7 mouse cellular contexts compared by ENCODE assay signal in genomic region chr7:80647437-80647871, GRCm38 (mm10). TPM values are rescaled to one million over a fixed set of nuclear protein-coding genes. Genes with fewer than 3 reads are reported as not detected.
DNase-seq lines count a peak whose midpoint lies in the region; ATAC-seq and TF ChIP-seq lines count a peak whose summit lies in the region.

No protein-coding gene starts in this region.

- WGBS in bone marrow, adult 2 months, result 5% methylated on average over 7 of the region's 7 CpGs
- WGBS in large intestine, adult 2 months, result 25% methylated on average over 7 of the region's 7 CpGs

- no peak for TF ChIP-seq CTCF in bone marrow, adult 2 months (IDR thresholded peaks at IDR 0.05; ENCODE audit: control insufficient read depth, insufficient read depth, low read length)

- peak overlapping the region; percentile 70 for H3K4me3 ChIP-seq in bone marrow, adult 2 months (replicated peaks; ENCODE audit: control insufficient read depth, low read depth, low read length)

- peaks cover 3% of the 10 kb centered on the region; the same call in 1 of the 2 replicates for H3K4me1 ChIP-seq in bone marrow, adult 2 months (ENCODE audit: control insufficient read depth, insufficient read depth, low read length)

- peak overlapping the region; percentile 53 for H3K27ac ChIP-seq in bone marrow, adult 2 months (ENCODE audit: control insufficient read depth, insufficient read depth, low read depth, low read length, poor library complexity)

- TF ChIP-seq POLR2A in bone marrow, adult 2 months (IDR thresholded peaks at IDR 0.05; ENCODE audit: borderline replicate concordance, control insufficient read depth, low read depth, low read length), result no peak

- DNase-seq in left cerebral cortex, adult 18-20 months (ENCODE audit: low spot score in 2 of 2), result peak; percentile 25 to 40
- no peak for DNase-seq in left cerebral cortex, adult 11 months (ENCODE audit: low spot score)
- DNase-seq in large intestine, adult 2 months (ENCODE audit: low read depth, low spot score), result peak; percentile 19
- DNase-seq in urinary bladder, adult 18-20 months (ENCODE audit: low spot score in 2 of 2), result no peak

- ATAC-seq in common myeloid progenitor, adult 5-6 weeks (replicated peaks; ENCODE audit: low read depth, poor library complexity, severe bottlenecking), result peak; percentile 83
- ATAC-seq in megakaryocyte progenitor cell, adult 5-6 weeks (replicated peaks; ENCODE audit: poor library complexity), result peak; percentile 76

RNA-seq across cellular contexts. Expression of gene Crtc3, which starts 41.2 kb away (rescaled TPM):
- total RNA-seq in left cerebral cortex, adult 18-20 months (2021), result 10 to 100 TPM; 14.4 to 14.5 TPM
- 5.7 and 8.2 TPM in 2 replicates for polyA plus RNA-seq in bone marrow, adult 2 months (2011; ENCODE audit: insufficient read depth, insufficient read length, low replicate concordance, missing spikeins)
- total RNA-seq in common myeloid progenitor, adult 5-6 weeks (2017), result 8.4 and 15.8 TPM in 2 replicates
- 7.2 and 9.3 TPM in 2 replicates for polyA plus RNA-seq in large intestine, adult 2 months (2012; rRNA removed)
- total RNA-seq in megakaryocyte progenitor cell, adult 5-6 weeks (2015), result 18.3 and 26.9 TPM in 2 replicates
- 5.6 and 16.3 TPM in 2 replicates for total RNA-seq in megakaryocyte progenitor cell, adult 5-6 weeks (2017)

Comparison
In these comparisons a context has a peak if more than half of its experiments do, and no peak if none do; other contexts are left out.
1. DNase-seq: peak in left cerebral cortex, adult 18-20 months (2 of 2) and large intestine, adult 2 months (single experiment); none in left cerebral cortex, adult 11 months (single experiment) and urinary bladder, adult 18-20 months (0 of 2).